Mouse (Mus musculus) kidney, embryonic 14.5 days (tissue): ENCODE measurements at regions not wholly inside any gene's neighbourhood (a gene's known extent, or its start where the extent isn't known, plus 50 kb on each side); places are given as distances from the start of the nearest gene placed in this dataset.

Source experiments
- ATAC-seq: fragments of 200-750 bp; cut with Nextera tagmentation; 2 replicates; pipeline ENCODE4 v1.8.0; 2017; ENCODE audit warnings: moderate number of reproducible peaks, mild to moderate bottlenecking, moderate TSS enrichment, moderate library complexity; ENCODE audit not compliant: low FRiP score, low TSS enrichment
- H3K27ac ChIP-seq: fragments of 300-500 bp; sonication (generic); 2 replicates; pipeline ENCODE4 v1.5.1; 2014; ENCODE audit warnings: low read depth, mild to moderate bottlenecking, low read length, moderate library complexity, mixed read lengths
- H3K27me3 ChIP-seq: fragments of 300-500 bp; sonication (generic); 2 replicates; pipeline ENCODE4 v1.6.1; 2014; ENCODE audit warnings: mild to moderate bottlenecking, low read length; ENCODE audit not compliant: control insufficient read depth, insufficient read depth
- H3K36me3 ChIP-seq: fragments of 300-500 bp; sonication (generic); 2 replicates; pipeline ENCODE4 v1.6.1; 2014; ENCODE audit warnings: low read length, mixed read lengths; ENCODE audit not compliant: control insufficient read depth, insufficient read depth
- H3K4me1 ChIP-seq: fragments of 300-500 bp; sonication (generic); 2 replicates; pipeline ENCODE4 v1.6.1; 2014; ENCODE audit warnings: low read length, mixed read lengths; ENCODE audit not compliant: control insufficient read depth, insufficient read depth
- H3K4me2 ChIP-seq: fragments of 300-500 bp; sonication (generic); replicated peaks from 2 replicates; pipeline ENCODE4 v1.6.1; 2014; ENCODE audit warnings: low read depth, mild to moderate bottlenecking, low read length
- H3K4me3 ChIP-seq: fragments of 300-500 bp; sonication (generic); 2 replicates; pipeline ENCODE4 v1.5.1; 2014; ENCODE audit warnings: mild to moderate bottlenecking, low read length
- H3K9ac ChIP-seq: fragments of 300-500 bp; sonication (generic); 2 replicates; pipeline ENCODE4 v1.6.1; 2014; ENCODE audit warnings: low read depth, mild to moderate bottlenecking, low read length, moderate library complexity
- H3K9me3 ChIP-seq: fragments of 300-500 bp; sonication (generic); 2 replicates; pipeline ENCODE4 v1.6.1; 2016; ENCODE audit warnings: low read length; ENCODE audit not compliant: control insufficient read depth
- WGBS: fragments of 180-500 bp; shearing (Covaris S2); extraction: QIAGEN DNeasy Blood & Tissue Kit; methylation state at CpG from one replicate; pipeline ENCODE4 v1.1.7; 2014; 5-methylcytosine and 5-hydroxymethylcytosine counted together

DNA sequence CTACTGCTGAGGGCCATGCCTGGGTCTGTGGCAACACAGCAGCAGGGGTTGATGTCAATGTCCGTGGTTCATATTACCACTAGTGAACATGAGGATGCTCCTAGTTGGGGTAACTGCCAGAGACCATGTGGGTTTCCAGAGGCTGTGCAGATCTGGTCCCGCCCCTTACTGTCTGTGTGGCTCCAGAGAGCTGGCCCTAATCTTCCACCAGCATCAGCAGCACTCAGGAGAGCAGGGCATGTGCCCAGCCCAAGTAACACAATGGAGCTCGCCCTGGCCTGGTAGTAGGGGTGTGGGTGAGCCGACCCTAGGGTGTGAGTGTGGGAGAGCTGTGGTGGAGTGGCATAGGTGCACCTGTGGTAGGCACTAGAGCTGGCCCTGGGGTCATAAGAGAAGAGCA is 59.3 kb upstream of the Galnt15 start:
- no peak overlapping the region for H3K9ac ChIP-seq
- ATAC-seq = peak; percentile 20; the same call in 1 of the 2 replicates
- no peaks in the 10 kb centered on the region for H3K9me3 ChIP-seq
- H3K4me2 ChIP-seq = no peak overlapping the region
- no peak overlapping the region for H3K4me3 ChIP-seq
- no peaks in the 10 kb centered on the region for H3K36me3 ChIP-seq
- WGBS = 82% methylated on average over 4 of the region's 4 CpGs
- no peaks in the 10 kb centered on the region for H3K27me3 ChIP-seq
- H3K27ac ChIP-seq = no peak overlapping the region
- H3K4me1 ChIP-seq = no peaks in the 10 kb centered on the region

DNA sequence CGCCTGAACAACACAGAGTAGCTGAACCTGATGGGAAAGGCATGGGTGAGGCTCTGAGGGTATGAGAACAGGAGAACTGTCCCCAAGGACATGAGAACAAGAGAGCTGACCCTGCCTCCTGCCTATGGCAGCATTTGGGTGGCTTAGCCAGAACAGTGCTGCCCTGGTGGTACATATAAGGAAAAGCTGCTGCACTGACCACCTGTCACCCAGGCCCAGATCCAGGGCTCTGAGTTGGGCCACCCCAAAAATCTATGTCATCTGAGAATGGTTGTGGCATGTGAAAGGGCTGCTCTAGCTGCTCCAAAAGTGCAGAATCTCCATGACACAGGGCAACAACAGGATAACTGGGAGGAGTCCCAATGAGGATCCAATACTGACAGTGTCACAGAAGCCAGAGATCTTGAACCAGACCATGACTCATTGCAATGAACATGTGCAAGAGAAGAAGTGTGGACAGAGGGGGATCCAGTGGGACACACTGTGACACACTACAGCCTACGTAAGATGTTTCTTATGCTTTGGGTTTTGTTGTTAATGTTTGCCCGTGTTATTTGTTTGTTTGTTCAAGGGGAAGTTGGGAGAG is 58.5 kb upstream of the Galnt15 start:
- Histone ChIP-seq H3K27ac (no peak overlapping the region), H3K9ac (no peak overlapping the region), H3K4me3 (no peak overlapping the region), H3K4me2 (no peak overlapping the region), H3K9me3 (no peaks in the 10 kb centered on the region), H3K36me3 (no peaks in the 10 kb centered on the region), H3K4me1 (no peaks in the 10 kb centered on the region), H3K27me3 (no peaks in the 10 kb centered on the region)
- ATAC-seq = no peak
- WGBS = 94% methylated on average over 3 of the region's 3 CpGs

DNA sequence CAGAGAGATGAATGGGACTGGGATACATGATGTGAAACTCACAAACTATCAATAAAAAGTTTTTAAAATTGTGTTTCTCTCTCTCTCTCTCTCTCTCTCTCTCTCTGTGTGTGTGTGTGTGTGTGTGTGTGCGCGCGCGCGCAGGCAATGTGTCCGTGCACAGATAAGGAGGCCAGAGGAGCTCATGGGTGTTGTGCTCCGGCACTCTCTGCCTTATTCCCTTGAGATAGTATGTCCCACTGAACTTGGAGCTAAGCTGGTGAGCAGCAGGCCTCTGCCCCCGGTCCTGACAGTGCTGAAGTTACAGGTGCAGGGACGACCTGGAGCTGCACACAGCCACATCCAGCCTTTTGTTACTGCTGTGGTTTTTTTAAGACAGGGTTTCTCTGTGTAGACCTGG is 57.9 kb upstream of the Galnt15 start:
- Histone ChIP-seq H3K4me1 (no peaks in the 10 kb centered on the region), H3K4me3 (no peak overlapping the region), H3K9ac (no peak overlapping the region), H3K27ac (no peak overlapping the region), H3K9me3 (no peaks in the 10 kb centered on the region), H3K36me3 (no peaks in the 10 kb centered on the region), H3K27me3 (no peaks in the 10 kb centered on the region), H3K4me2 (no peak overlapping the region)
- 87% methylated on average over 9 of the region's 9 CpGs for WGBS
- no peak for ATAC-seq

DNA sequence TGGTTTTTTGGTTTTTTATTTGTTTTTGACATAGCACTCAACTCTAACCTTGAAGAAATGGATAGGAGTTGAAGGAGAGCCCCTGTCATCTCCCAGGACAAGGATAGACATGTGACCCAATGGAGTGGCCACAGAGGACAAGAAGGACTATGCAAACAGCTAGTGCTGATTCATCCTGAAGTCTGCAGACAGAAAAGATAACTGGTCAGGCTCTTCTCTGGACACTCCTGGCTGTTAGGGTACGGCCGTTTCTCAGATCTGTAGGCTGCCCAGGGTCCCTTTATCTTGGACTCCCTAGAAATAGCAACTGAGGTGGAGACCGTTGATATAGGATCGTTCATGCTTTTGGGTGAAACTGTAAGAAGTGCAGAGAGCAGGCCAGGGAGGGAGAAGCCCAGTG is 55.1 kb upstream of the Galnt15 start:
- no peak for ATAC-seq
- WGBS = 93% methylated on average over 4 of the region's 4 CpGs
- no peak overlapping the region for H3K27ac ChIP-seq
- H3K27me3 ChIP-seq = no peaks in the 10 kb centered on the region
- no peaks in the 10 kb centered on the region for H3K9me3 ChIP-seq
- no peak overlapping the region for H3K4me3 ChIP-seq
- H3K4me1 ChIP-seq = no peaks in the 10 kb centered on the region
- H3K9ac ChIP-seq = no peak overlapping the region
- no peaks in the 10 kb centered on the region for H3K36me3 ChIP-seq
- H3K4me2 ChIP-seq = no peak overlapping the region

DNA sequence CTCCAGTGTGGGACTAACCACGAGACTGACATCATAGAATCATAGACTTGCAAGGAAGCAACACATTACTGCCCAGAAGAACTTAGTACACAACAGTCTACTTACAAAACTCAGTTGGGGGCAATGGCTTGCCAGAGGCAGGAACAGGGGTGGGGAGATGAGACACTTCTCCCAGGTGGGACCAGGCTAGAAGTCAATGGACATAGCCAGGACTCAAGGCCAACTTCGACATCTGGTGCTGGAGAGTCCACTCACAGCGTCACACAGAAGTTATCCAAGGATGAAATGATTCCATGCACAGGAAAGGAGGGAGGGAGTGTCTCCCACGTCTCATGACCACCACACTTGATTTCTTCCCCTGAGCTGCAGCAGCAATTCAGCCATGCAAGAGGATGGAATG is 50.6 kb upstream of the Galnt15 start:
- 62% methylated on average over 4 of the region's 4 CpGs for WGBS
- Histone ChIP-seq H3K27ac (no peak overlapping the region), H3K9ac (no peak overlapping the region), H3K4me1 (no peaks in the 10 kb centered on the region), H3K27me3 (no peaks in the 10 kb centered on the region), H3K36me3 (no peaks in the 10 kb centered on the region), H3K4me3 (no peak overlapping the region), H3K4me2 (no peak overlapping the region), H3K9me3 (no peaks in the 10 kb centered on the region)
- no peak for ATAC-seq

DNA sequence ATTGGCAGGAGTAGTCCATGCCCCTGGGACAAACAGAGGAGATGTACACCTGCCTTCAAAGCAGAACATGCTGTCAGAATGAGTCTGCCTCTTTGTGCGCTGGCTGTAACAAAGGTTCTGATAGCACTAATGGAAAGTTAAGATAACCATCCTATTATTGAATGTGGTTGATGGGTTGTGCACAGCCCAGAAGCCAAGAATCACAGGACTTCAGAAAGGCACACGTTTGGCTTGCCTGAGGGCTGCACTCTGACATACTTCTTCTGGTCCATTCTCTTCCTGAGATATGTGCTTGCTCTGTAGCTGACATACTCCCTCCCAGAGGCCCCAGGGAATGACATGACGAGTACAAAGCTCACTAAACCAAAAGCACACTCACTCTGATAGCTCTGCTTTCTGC is 50.1 kb upstream of the Galnt15 start:
- H3K36me3 ChIP-seq = no peaks in the 10 kb centered on the region
- 59% methylated on average over 3 of the region's 3 CpGs for WGBS
- H3K27me3 ChIP-seq = no peaks in the 10 kb centered on the region
- no peak for ATAC-seq
- no peak overlapping the region for H3K27ac ChIP-seq
- H3K4me2 ChIP-seq = no peak overlapping the region
- H3K4me1 ChIP-seq = no peaks in the 10 kb centered on the region
- H3K4me3 ChIP-seq = no peak overlapping the region
- H3K9ac ChIP-seq = no peak overlapping the region
- no peaks in the 10 kb centered on the region for H3K9me3 ChIP-seq
